Mouse (Mus musculus) gastrocnemius, adult 8-10 months (tissue): ENCODE measurements at regions not wholly inside any gene's neighbourhood (a gene's known extent, or its start where the extent isn't known, plus 50 kb on each side); places are given as distances from the start of the nearest gene placed in this dataset.

Experiments used
- DNase-seq, 2 experiments: peaks; one replicate each; pipeline ENCODE4 v3.0.0; 2022; ENCODE audit warnings: low spot score in 2 of 2

- no peak for DNase-seq
Measured at GRCm38 (mm10) chr10:125788262-125788661, 177.7 kb upstream of the Lrig3 start.

- DNase-seq: no peak
Measured at GRCm38 (mm10) chr10:125790924-125791323, 175.0 kb upstream of the Lrig3 start.

GRCm38 (mm10) chr10:125794504-125794903 lies 171.5 kb upstream of the Lrig3 start:
- DNase-seq: no peak

GRCm38 (mm10) chr10:125795323-125795722 lies 170.6 kb upstream of the Lrig3 start:
- no peak for DNase-seq

GRCm38 (mm10) chr10:125798678-125799077 lies 167.3 kb upstream of the Lrig3 start:
- no peak for DNase-seq

GRCm38 (mm10) chr10:125800572-125801114 lies 165.3 kb upstream of the Lrig3 start:
- DNase-seq: no peak

GRCm38 (mm10) chr10:125801450-125801849 lies 164.5 kb upstream of the Lrig3 start:
- DNase-seq: no peak

- no peak for DNase-seq
Measured at GRCm38 (mm10) chr10:125802923-125803583, 162.9 kb upstream of the Lrig3 start.

- no peak for DNase-seq
Measured at GRCm38 (mm10) chr10:125809763-125810361, 156.1 kb upstream of the Lrig3 start.

- no peak for DNase-seq
Measured at GRCm38 (mm10) chr10:125810590-125810989, 155.4 kb upstream of the Lrig3 start.

GRCm38 (mm10) chr10:125814191-125814887 lies 151.6 kb upstream of the Lrig3 start:
- no peak for DNase-seq

GRCm38 (mm10) chr10:125832134-125832533 lies 133.8 kb upstream of the Lrig3 start:
- DNase-seq: no peak

- no peak for DNase-seq
Measured at GRCm38 (mm10) chr10:125832764-125833163, 133.2 kb upstream of the Lrig3 start.

- DNase-seq: no peak
Measured at GRCm38 (mm10) chr10:125833989-125834388, 132.0 kb upstream of the Lrig3 start.

GRCm38 (mm10) chr10:125838982-125839381 lies 127.0 kb upstream of the Lrig3 start:
- DNase-seq: no peak

- DNase-seq: no peak
Measured at GRCm38 (mm10) chr10:125839621-125840141, 126.3 kb upstream of the Lrig3 start.

- DNase-seq: no peak
Measured at GRCm38 (mm10) chr10:125840388-125840787, 125.6 kb upstream of the Lrig3 start.

- no peak for DNase-seq
Measured at GRCm38 (mm10) chr10:125844336-125844865, 121.6 kb upstream of the Lrig3 start.

- DNase-seq: no peak
Measured at GRCm38 (mm10) chr10:125845014-125845514, 120.9 kb upstream of the Lrig3 start.

GRCm38 (mm10) chr10:125850370-125850769 lies 115.6 kb upstream of the Lrig3 start:
- no peak for DNase-seq

- no peak for DNase-seq
Measured at GRCm38 (mm10) chr10:125861734-125862133, 104.2 kb upstream of the Lrig3 start.

GRCm38 (mm10) chr10:125866346-125866745 lies 99.6 kb upstream of the Lrig3 start:
- no peak for DNase-seq
